Mouse (Mus musculus) retina, postnatal 7 days (tissue): Measurements from ENCODE around the gene 4933415A04Rik.

ENCODE experiments used
- DNase-seq: peaks from one replicate; pipeline ENCODE4 v3.0.0-alpha.2; 2012; ENCODE audit warnings: low read depth, low spot score

Gene 4933415A04Rik

DNA sequence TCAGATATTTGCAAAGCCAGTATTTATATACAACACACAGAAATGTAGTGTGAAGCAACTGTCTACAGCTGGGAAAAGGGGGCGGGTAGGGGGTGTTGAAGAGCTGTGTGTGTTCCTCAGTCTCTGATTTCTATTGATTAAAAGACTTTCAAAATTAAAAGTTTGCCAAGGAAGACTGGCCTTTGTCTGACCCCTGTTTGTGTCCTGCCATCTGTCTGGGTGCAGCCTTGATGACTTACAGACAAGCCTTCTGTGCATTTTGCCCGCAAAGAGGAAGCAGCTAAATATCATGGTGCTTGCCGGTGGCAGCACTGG, 11.8 kb upstream of the 4933415A04Rik start:
- no peak for DNase-seq

DNA sequence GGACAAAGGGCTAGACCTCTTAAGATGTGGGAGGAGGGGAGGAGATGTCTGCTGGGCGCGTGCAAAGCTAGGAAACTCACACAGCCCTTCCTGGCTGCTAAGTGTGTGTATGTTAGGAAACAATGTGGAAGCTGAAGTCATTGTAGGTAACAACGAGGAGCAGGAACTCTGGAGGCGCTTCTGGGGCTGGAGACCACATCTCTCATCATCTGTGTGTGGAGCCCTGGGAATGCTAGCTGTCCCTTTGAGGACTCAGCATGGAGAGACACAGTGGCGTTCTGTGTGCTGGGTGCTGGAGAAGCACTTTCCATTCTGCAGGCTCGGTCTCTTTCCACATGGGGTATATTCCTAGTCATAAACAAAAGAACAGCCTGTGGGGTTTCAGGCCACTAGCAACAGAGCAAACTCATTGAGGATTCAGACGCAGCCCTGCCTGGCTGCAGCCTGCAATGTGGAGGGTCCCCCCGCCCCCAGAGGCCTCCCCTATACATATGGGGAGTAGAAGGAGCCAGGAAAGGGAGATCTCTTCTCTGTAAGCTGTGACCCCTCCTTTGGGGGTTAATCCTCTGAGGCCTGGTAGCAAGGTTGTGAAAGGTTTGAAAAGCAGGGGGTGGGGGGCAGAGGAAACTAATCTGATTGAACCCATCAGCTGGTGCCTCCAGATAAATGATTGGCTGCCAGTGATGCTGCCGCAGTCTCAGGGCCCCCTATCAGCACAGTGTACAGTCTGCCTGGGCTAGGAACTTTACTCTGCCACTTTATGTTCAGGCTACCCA, 11.3 kb upstream of the 4933415A04Rik start:
- DNase-seq: peak; percentile 52

- DNase-seq: no peak
These were observed 8.9 kb upstream of the 4933415A04Rik start for GRCm38 (mm10) chr11:43577713-43578478.

- DNase-seq: no peak
These were observed 1.4 kb upstream of the 4933415A04Rik start for GRCm38 (mm10) chr11:43585211-43586005.

DNA sequence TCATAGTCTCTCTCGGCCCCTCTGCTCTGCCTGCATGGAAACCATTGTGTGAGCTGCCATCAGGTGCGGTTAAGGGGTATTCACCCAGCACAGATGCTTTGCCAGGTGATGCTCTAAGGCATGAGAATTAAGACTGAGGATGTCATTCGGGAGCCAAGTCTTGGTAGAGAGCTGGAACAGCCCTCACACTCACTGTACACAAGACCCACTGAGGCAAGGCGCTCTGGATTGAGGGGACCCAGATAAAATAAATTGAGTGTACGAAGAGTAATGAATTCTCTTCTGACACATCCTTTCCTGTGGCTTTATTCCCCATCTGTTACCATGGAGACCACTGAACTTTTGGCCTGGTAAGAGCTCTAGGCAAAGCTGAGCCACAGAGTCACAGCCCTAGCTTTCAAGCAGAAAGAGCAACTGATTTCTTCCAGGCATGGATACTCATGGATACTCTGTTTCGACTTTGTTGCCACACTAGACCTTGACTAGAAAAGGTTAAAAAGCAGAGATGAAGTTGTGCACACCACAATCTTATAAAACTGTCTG, 2.8 kb downstream of the 4933415A04Rik start:
- no peak for DNase-seq

DNA sequence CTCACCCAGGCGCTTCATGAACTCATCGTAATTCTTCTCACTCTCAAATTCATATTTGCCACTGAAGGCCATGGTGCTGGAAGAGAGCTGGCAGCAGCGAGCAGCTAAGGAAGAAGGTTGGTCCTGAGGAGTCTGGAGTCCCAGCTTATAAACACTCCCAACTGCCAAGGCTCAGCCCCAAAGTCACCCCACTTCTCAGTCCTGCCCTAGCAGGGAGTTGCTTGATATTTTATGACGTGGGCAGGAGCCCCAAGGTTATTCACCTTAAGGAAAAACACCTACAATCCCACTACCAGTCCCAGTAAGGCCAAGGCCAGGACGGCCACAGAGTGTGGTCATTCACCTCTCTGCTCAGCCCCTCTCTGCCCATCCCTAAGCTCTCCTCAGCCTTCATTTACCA, 14.6 kb downstream of the 4933415A04Rik start, which contains the start of gene Fabp6:
TSS of gene Fabp6 (minus strand) at position 101 of the 400 bp plus-strand sequence.
- no peak for DNase-seq

DNA sequence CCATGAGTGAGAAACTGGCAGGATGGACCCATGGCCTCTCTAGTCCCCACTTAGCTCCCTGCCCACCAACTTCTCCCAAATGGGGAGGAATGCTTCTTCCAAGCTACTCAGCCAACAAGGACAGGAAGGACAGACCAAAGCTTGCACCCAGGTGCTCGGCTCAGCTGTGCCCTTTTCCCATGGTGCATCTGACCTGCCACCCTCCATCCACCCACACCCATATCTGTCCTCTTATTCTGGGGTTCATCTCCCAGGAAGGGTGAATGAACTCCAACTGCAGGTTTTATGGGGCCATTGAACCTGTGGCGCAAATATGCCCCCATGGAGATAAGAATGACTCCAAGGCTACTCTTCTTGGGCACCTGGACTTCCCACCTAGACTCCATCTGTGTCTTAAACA, 17.4 kb downstream of the 4933415A04Rik start:
- no peak for DNase-seq

GRCm38 (mm10) chr11:43604891-43605290, 18.1 kb downstream of the 4933415A04Rik start:
- no peak for DNase-seq

DNA sequence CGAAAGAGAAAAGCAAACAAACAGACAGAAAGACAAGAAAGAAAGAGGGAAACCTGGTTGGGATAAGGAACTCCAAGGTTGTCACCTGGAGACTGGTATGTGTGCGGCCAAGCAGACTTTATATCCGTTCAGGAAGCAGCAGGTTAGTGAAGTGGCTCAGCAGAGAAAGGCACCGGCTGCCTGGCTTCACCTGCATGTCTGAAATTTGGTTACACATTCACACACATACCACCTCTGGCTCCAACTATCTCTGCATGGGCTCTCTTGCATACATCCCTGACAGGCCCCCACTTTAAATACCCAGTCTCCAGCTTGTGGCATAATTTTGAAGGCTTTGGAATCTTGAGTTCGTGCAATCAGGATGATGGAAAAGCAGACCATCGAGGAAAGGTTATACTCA, 19.0 kb downstream of the 4933415A04Rik start:
- DNase-seq: no peak

DNA sequence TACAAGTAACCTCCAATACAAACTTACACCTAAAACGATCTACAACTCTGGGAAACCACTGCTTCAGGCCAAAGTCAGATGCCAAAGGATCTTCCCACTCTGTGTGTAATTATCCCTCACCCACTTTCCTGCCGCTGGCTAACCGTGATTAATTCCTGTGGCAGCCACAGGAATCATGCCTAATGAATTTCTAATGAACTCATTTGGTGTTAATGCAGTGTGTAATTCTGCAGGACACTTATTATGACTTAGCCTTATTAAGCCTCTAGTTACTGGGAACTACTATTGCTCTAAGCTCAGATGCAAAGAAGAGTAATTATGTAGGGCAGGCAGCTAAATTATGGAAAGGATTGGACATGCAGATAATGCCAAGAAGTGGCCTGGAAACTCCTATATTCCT, 21.6 kb downstream of the 4933415A04Rik start:
- no peak for DNase-seq

DNA sequence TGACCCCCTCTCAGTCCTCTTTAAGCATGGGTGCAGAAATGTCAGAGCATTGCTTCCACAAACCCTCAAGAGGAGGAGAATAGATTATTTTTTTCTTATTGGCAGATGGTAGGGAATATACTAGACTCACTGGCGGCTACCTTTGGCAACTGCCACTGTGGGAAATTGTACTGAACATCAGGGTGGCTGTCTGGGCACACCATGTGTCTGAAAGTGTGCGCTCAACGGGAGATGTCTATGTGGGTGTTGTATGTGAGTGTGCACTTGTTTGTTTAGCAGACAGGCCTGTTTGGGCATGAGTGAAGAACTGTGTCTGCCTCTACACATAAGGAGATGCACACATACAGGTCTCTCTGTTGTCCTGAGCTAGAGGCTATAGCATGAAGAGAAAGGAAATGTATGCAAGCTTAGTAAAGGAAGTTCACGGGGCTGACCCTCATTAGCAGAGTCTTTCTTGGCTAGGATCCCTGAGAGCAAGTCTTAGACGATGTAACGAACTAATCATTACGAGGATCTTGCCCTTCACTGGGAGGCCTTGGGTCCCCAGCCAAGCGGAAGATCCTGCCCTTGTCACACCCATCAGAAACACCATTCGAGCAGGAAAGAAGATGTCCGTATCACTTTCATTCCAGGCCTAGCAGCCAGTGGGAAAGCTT, 23.3 kb downstream of the 4933415A04Rik start:
- DNase-seq: no peak

- DNase-seq: no peak
These were observed 23.8 kb downstream of the 4933415A04Rik start for GRCm38 (mm10) chr11:43610662-43611033.

DNA sequence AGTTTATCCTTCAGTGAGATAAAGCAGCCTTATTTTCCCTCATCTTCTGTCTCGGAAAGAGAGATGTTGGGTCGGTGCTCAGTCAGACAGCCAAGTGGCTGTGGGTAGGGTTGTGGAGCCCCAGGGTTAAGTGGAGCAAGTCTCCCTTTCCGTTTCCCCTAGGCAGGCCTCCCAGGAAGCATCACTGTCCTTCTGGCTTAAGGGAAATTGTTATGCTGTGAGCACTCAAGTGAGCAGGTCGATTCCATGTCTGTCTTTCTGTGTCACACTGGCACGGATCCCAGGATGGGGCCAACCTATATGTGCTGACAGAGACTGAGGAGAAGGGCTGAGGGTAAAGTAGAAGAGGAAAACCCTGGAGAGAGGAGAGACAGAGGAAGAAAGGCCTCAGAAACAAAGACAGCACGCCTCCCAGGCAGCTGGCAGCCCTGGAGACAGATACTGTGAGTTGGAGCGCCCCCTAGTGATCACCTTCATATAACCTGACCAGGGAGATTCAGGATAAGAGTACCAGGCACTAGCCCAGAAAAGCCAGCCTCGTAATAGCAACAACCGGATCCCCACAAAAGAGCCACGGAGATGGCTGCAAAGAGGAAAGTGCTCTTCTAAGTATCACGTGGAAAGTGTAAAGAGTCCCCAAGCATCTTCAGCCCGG, 26.1 kb downstream of the 4933415A04Rik start:
- peak; percentile 72 for DNase-seq

GRCm38 (mm10) chr11:43617924-43618323, 31.1 kb downstream of the 4933415A04Rik start:
- DNase-seq: no peak

DNA sequence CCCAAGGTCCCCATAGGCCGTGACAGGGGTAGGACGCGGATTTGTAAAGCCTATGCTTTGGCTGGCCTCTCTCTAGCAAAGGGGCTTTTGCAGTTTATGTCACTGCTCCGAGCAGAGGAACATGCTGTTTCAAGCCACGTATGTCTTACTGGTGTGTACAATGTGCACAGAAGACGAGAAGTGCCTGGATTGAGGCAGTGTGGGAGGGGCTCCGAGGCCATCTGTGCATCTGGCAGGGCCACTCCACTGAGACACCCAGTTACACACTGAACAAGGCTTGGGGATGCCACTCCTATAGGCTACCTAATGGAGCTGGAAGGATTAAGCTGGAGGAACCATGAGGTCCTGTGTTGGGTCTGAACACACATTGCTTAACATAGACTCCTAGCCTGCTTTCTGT, 31.6 kb downstream of the 4933415A04Rik start:
- no peak for DNase-seq

- no peak for DNase-seq
These were observed 34.9 kb downstream of the 4933415A04Rik start for GRCm38 (mm10) chr11:43621769-43622168.

DNA sequence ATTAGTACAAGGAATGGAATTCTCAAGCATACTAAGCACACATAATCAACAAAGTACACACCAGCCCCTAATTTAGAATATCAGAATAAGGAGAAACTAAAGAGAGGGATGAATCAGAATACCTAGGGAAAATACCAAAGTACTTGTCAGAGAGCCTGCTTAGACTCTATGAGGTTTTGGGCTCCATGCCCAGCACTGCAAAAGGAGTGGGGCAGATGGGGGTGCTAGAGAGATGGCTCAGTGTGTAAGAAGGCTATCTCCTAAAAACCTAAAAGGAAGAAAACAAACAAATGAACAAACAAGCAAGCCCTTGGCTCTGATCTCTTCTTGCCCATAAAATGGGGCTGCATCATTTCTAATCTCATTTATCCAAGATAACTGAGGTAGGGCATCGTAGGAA, 37.5 kb downstream of the 4933415A04Rik start:
- DNase-seq: no peak

DNA sequence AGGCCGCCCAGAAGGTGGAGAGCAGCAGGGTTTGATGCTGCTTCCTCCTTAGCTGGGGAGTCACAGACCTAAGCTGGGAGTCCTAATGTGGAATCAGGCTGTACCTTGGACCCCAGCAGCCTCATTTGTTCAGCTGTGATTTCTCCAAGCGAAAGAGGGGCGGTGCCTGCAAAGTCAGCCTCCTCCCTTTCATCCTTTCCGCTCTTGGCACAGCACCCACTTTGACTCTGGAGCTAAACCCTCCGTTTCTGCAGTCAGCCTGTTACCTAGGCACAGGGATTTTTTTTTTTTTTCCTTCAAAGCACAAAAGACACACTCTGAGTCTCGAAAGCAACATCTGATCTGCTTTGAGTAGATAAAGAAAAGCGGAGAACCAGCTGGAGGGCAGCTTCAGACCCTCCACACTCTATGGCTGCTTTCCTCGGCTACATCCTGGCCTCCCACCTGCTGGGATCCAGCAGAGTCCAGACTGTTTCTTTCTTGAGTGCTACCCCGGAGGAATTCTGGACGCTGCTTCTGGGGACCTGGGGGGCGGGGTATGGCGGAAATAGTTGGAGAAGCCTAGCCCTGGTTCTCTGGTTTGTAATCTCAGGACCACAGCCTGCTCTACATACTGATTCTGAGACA, 39.6 kb downstream of the 4933415A04Rik start:
- no peak for DNase-seq

GRCm38 (mm10) chr11:43626927-43627645, 40.2 kb downstream of the 4933415A04Rik start:
- no peak for DNase-seq

- DNase-seq: no peak
These were observed 44.8 kb downstream of the 4933415A04Rik start for GRCm38 (mm10) chr11:43631645-43632044.
